ENCODE assay signal across 29 mouse cellular contexts in the genomic region with DNA sequence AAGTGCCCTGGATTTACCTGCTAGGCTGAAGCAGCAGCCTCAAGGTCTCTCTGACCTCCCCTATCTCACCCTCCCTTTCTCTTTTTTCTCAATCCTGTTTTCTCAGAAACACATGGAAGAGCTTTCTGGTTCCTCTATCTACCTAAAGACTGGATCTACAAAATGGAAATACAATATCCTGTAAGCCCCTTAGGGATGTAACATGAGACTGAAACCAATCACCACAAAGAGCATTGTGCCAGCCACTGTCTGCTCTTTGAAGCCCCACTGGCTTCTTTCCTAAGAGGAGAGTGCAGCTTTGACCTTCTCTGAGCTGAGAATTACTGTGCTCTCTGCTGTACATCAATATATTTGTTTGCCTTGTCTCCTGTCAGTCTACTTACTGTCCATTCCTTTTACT.
DNase-seq lines count a peak whose midpoint lies in the region; ATAC-seq and TF ChIP-seq lines count a peak whose summit lies in the region.
"Had no signal": no experiment of that assay in that cellular context is flagged by ENCODE, and none has a peak within 500 bp of the region (broad histone marks: within the 10 kb centered on the region; RNA-seq: fewer than 3 reads in every experiment).

No protein-coding gene starts in this region.

- no peak overlapping the region for H3K9ac ChIP-seq in embryonic facial prominence, embryonic 12.5 days
- H3K9ac ChIP-seq in limb, embryonic 14.5 days (ENCODE audit: low read depth, low read length, severe bottlenecking): no peak overlapping the region
- no peak overlapping the region for H3K9ac ChIP-seq in kidney, embryonic 15.5 days
- H3K9ac ChIP-seq: intestine, embryonic 15.5 days; lung, embryonic 15.5 days; neural tube, embryonic 12.5 days had no signal

- ATAC-seq in embryonic facial prominence, embryonic 12.5 days (ENCODE audit: insufficient number of reproducible peaks, insufficient read depth, low FRiP score, low TSS enrichment): peak; percentile 73
- ATAC-seq in limb, embryonic 14.5 days (ENCODE audit: low FRiP score, low read depth): peak; percentile 43; the same call in 1 of the 2 replicates
- no peak for ATAC-seq in kidney, embryonic 15.5 days (replicated peaks; ENCODE audit: low FRiP score)
- ATAC-seq: CD4-positive, CD25-positive, alpha-beta regulatory T cell, adult 4 months; forebrain, embryonic 16.5 days; hindbrain, postnatal 0 days; intestine, embryonic 15.5 days; midbrain, embryonic 16.5 days had no signal

- H3K27ac ChIP-seq in embryonic facial prominence, embryonic 12.5 days: peak overlapping the region; percentile 89
- no peak overlapping the region for H3K27ac ChIP-seq in limb, embryonic 14.5 days (replicated peaks; ENCODE audit: low read depth, low read length)
- H3K27ac ChIP-seq in heart, embryonic 10.5 days: no peak overlapping the region
- H3K27ac ChIP-seq in kidney, embryonic 15.5 days: no peak overlapping the region
- H3K27ac ChIP-seq: gastrocnemius, adult 2 months; hindbrain, embryonic 10.5 days; hindbrain, postnatal 0 days; intestine, embryonic 15.5 days; lung, embryonic 15.5 days; neural tube, embryonic 12.5 days had no signal

- peak; percentile 12 for DNase-seq in 3T3-L1 (ENCODE audit: low read depth, low spot score)
- DNase-seq in embryo, embryonic 10.5 days (ENCODE audit: low spot score): peak; percentile 57
- no peak for DNase-seq in limb, embryonic 14.5 days (ENCODE audit: low spot score)
- no peak for DNase-seq in right cerebral cortex, postnatal 14 days
- no peak for DNase-seq in heart, embryonic 10.5 days (ENCODE audit: low spot score)
- DNase-seq: adrenal gland, postnatal 25 days; cerebellum, adult 11-12 months; cerebellum, adult 9-11 months; gastrocnemius, adult 2 months; heart, postnatal 14 days; kidney, adult 2 months; kidney, postnatal 10 days; layer of hippocampus, postnatal 36 days; left cerebral cortex, postnatal 4 days; right cerebral cortex, adult 18-20 months; thymus, postnatal 14 days had no signal

- TF ChIP-seq POLR2A in limb, embryonic 14.5 days (IDR thresholded peaks at IDR 0.05; ENCODE audit: borderline replicate concordance, extremely low read depth, insufficient read depth, insufficient read length): no peak

- H3K9me3 ChIP-seq in embryonic facial prominence, embryonic 12.5 days: no peaks in the 10 kb centered on the region
- no peaks in the 10 kb centered on the region for H3K9me3 ChIP-seq in limb, embryonic 14.5 days (ENCODE audit: control insufficient read depth, low read length)
- no peaks in the 10 kb centered on the region for H3K9me3 ChIP-seq in heart, embryonic 10.5 days
- no peaks in the 10 kb centered on the region for H3K9me3 ChIP-seq in kidney, embryonic 15.5 days (replicated peaks)
- H3K9me3 ChIP-seq: hindbrain, embryonic 10.5 days; intestine, embryonic 15.5 days; lung, embryonic 15.5 days; neural tube, embryonic 12.5 days had no signal

- H3K4me1 ChIP-seq in embryonic facial prominence, embryonic 12.5 days: peaks cover 20% of the 10 kb centered on the region
- no peaks in the 10 kb centered on the region for H3K4me1 ChIP-seq in limb, embryonic 14.5 days (ENCODE audit: control insufficient read depth, insufficient read depth, low read length)
- H3K4me1 ChIP-seq in heart, embryonic 10.5 days: 0 out of 2 replicates have a peak, but pooled peaks cover 2% of the 10 kb centered on the region
- no peaks in the 10 kb centered on the region for H3K4me1 ChIP-seq in kidney, embryonic 15.5 days
- H3K4me1 ChIP-seq: intestine, embryonic 15.5 days; lung, embryonic 15.5 days; neural tube, embryonic 12.5 days had no signal

- H3K4me3 ChIP-seq in embryonic facial prominence, embryonic 12.5 days: no peak overlapping the region
- no peak overlapping the region for H3K4me3 ChIP-seq in limb, embryonic 14.5 days (replicated peaks; ENCODE audit: low read length)
- H3K4me3 ChIP-seq in heart, embryonic 10.5 days: no peak overlapping the region
- no peak overlapping the region for H3K4me3 ChIP-seq in kidney, embryonic 15.5 days (replicated peaks)
- H3K4me3 ChIP-seq: gastrocnemius, adult 2 months; hindbrain, embryonic 10.5 days; intestine, embryonic 15.5 days; lung, embryonic 15.5 days; myocyte; neural tube, embryonic 12.5 days had no signal

- H3K4me2 ChIP-seq in embryonic facial prominence, embryonic 12.5 days (replicated peaks): no peak overlapping the region
- H3K4me2 ChIP-seq in limb, embryonic 14.5 days (replicated peaks; ENCODE audit: low read depth, low read length, severe bottlenecking): no peak overlapping the region
- no peak overlapping the region for H3K4me2 ChIP-seq in kidney, embryonic 15.5 days
- H3K4me2 ChIP-seq: intestine, embryonic 15.5 days; liver, embryonic 11.5 days; lung, embryonic 15.5 days; midbrain, embryonic 11.5 days; neural tube, embryonic 12.5 days had no signal

- no peaks in the 10 kb centered on the region for H3K36me3 ChIP-seq in embryonic facial prominence, embryonic 12.5 days
- no peaks in the 10 kb centered on the region for H3K36me3 ChIP-seq in limb, embryonic 14.5 days (ENCODE audit: control insufficient read depth, insufficient read depth, low read length)
- H3K36me3 ChIP-seq in heart, embryonic 10.5 days: no peaks in the 10 kb centered on the region
- no peaks in the 10 kb centered on the region for H3K36me3 ChIP-seq in kidney, embryonic 15.5 days
- H3K36me3 ChIP-seq: hindbrain, embryonic 10.5 days; intestine, embryonic 15.5 days; lung, embryonic 15.5 days; neural tube, embryonic 12.5 days had no signal

- no peaks in the 10 kb centered on the region for H3K27me3 ChIP-seq in embryonic facial prominence, embryonic 12.5 days
- no peaks in the 10 kb centered on the region for H3K27me3 ChIP-seq in limb, embryonic 14.5 days (ENCODE audit: control insufficient read depth, insufficient read depth, low read length)
- no peaks in the 10 kb centered on the region for H3K27me3 ChIP-seq in heart, embryonic 10.5 days (ENCODE audit: insufficient read depth, poor library complexity, severe bottlenecking)
- no peaks in the 10 kb centered on the region for H3K27me3 ChIP-seq in kidney, embryonic 15.5 days
- H3K27me3 ChIP-seq: intestine, embryonic 15.5 days; lung, embryonic 15.5 days; neural tube, embryonic 12.5 days had no signal

Comparison
In these comparisons a context has a peak if more than half of its experiments do, and no peak if none do; other contexts are left out.
1. DNase-seq: peak in 3T3-L1 (single experiment) and embryo, embryonic 10.5 days (single experiment); none in limb, embryonic 14.5 days (single experiment), right cerebral cortex, postnatal 14 days (single experiment) and heart, embryonic 10.5 days (single experiment).